In the genomic region with DNA sequence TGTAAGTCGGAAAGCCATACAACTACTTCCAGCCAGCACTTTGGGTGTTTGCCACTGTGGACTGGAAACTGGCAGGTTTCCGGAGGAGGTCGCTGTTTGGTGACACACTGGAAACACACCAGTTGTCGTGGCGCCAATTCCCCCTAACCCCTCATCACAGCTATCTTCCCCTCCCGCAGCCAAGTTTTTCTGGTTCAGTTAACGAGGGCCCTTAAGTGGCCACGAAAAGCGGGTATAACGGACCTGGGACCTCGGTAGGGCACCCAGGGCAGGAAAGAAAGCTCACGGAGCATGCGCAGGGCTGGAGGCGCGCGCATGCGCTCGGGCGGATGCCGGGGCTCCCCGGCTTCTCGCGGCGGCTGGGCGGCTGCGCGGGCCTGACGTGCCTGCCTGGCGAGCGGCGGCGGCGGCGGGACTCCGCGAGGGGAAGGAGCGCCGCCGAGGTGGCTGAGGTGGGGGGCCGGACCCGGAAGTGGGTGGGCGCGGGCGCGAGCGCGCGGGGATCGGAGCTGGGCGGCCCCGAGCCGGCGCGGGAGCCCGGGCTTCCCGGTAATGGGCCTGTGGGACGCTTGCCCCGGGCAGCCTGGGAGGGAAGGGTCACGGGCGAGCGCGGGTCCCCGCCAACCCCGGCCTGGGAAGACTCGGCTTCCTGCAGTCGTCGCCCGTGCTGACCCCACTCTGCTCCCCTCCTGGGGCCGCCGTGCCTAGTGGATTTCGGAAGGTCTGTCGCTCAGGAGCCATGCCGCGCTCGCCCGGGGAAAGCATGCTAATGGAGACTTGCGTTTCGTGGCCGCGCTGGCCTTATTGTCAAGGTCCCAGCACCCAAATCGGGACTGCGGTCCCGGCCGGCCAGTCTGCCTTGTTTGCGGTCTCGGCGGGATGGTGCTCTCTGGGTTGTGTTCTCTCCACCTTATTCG, we compare ENCODE assay signal across 8 mouse cellular contexts. TPM values are rescaled to one million over a fixed set of nuclear protein-coding genes. Genes with fewer than 3 reads are reported as not detected.
DNase-seq lines count a peak whose midpoint lies in the region; ATAC-seq and TF ChIP-seq lines count a peak whose summit lies in the region.

Gene Zbtb41, plus strand, starts transcription at position 414 of the 917 bp plus-strand sequence.

- peak; percentile 98 for ATAC-seq in forebrain, embryonic 16.5 days
- ATAC-seq in lung, embryonic 14.5 days (ENCODE audit: insufficient read depth), result peak; percentile 95

- peak within 1 kb of the TSS; percentile 83 to 94 for H3K4me3 ChIP-seq in ES-E14 (ENCODE audit: insufficient read depth in 1 of 2, low read depth in 1 of 2, low read length in 2 of 2, poor library complexity in 1 of 2, severe bottlenecking in 1 of 2)
- H3K4me3 ChIP-seq in forebrain, embryonic 16.5 days (replicated peaks; ENCODE audit: low read length), result peak within 1 kb of the TSS; percentile 93
- H3K4me3 ChIP-seq in layer of hippocampus, adult 2 months, result peak within 1 kb of the TSS; percentile 91
- peak within 1 kb of the TSS; percentile 88 for H3K4me3 ChIP-seq in lung, embryonic 14.5 days (ENCODE audit: low read depth, low read length)
- H3K4me3 ChIP-seq in olfactory bulb, adult 2 months (ENCODE audit: insufficient read depth, low read depth, low read length), result peak within 1 kb of the TSS; percentile 84
- H3K4me3 ChIP-seq in thymus, adult 2 months (ENCODE audit: control insufficient read depth, insufficient read depth, low read length), result peak within 1 kb of the TSS; percentile 71

- H3K4me2 ChIP-seq in forebrain, embryonic 16.5 days (ENCODE audit: low read length), result peak within 1 kb of the TSS; percentile 75
- H3K4me2 ChIP-seq in lung, embryonic 14.5 days, result peak within 1 kb of the TSS; percentile 66

- intact Hi-C loops in heart, postnatal 36 days (cut with DNase I), result no loop called here

- H3K4me1 ChIP-seq in ES-E14 (ENCODE audit: control insufficient read depth in 2 of 2, insufficient read depth in 2 of 2, low read length in 2 of 2, poor library complexity in 1 of 2), result peaks cover 5 to 9% of the 10 kb centered on the region in 2 experiments; a peak in 2 of 4 replicates
- H3K4me1 ChIP-seq in forebrain, embryonic 16.5 days (replicated peaks; ENCODE audit: control insufficient read depth, insufficient read depth, low read length), result peaks cover 33% of the 10 kb centered on the region
- H3K4me1 ChIP-seq in lung, embryonic 14.5 days (ENCODE audit: insufficient read depth), result peaks cover 13% of the 10 kb centered on the region; the same call in 1 of the 2 replicates
- H3K4me1 ChIP-seq in olfactory bulb, adult 2 months (ENCODE audit: control insufficient read depth, insufficient read depth, low read length), result peaks cover 9% of the 10 kb centered on the region; the same call in 1 of the 2 replicates
- peaks cover 13% of the 10 kb centered on the region for H3K4me1 ChIP-seq in thymus, adult 2 months (replicated peaks; ENCODE audit: control insufficient read depth, insufficient read depth, low read length)

- H3K27me3 ChIP-seq in forebrain, embryonic 16.5 days (replicated peaks; ENCODE audit: control insufficient read depth, insufficient read depth, low read length), result no peaks in the 10 kb centered on the region
- H3K27me3 ChIP-seq in lung, embryonic 14.5 days (ENCODE audit: insufficient read depth, low read length), result no peaks in the 10 kb centered on the region
- H3K27me3 ChIP-seq in thymus, adult 2 months (ENCODE audit: control insufficient read depth, insufficient read depth, low read length), result no peaks in the 10 kb centered on the region

- peak; percentile 75 for TF ChIP-seq CTCF in layer of hippocampus, adult 2 months (conservative IDR thresholded peaks at IDR 0.05)
- peak; percentile 62 for TF ChIP-seq CTCF in lung, embryonic 14.5 days (IDR thresholded peaks at IDR 0.05; ENCODE audit: low read depth)
- TF ChIP-seq CTCF in olfactory bulb, adult 2 months (IDR thresholded peaks at IDR 0.05; ENCODE audit: insufficient read depth, low read depth, low read length), result peak; percentile 72
- peak; percentile 69; the same call in 1 of the 2 replicates for TF ChIP-seq CTCF in thymus, adult 2 months (IDR thresholded peaks at IDR 0.05; ENCODE audit: borderline replicate concordance, control insufficient read depth, extremely low read depth, insufficient read depth, low read length, poor library complexity)

- TF ChIP-seq POLR2A in olfactory bulb, adult 2 months (IDR thresholded peaks at IDR 0.05; ENCODE audit: insufficient read depth, low read depth, low read length), result peak; percentile 91
- TF ChIP-seq POLR2A in thymus, adult 2 months (IDR thresholded peaks at IDR 0.05; ENCODE audit: control insufficient read depth, extremely low read depth, insufficient read depth, low read length, poor library complexity), result peak; percentile 66; the same call in 1 of the 2 replicates

- H3K36me3 ChIP-seq in ES-E14 (ENCODE audit: control insufficient read depth, insufficient read depth, low read length, poor library complexity, severe bottlenecking), result peaks cover 9% of the 10 kb centered on the region
- H3K36me3 ChIP-seq in forebrain, embryonic 16.5 days (ENCODE audit: control insufficient read depth, insufficient read depth), result no peaks in the 10 kb centered on the region
- 0 out of 2 replicates have a peak, but pooled peaks cover 2% of the 10 kb centered on the region for H3K36me3 ChIP-seq in lung, embryonic 14.5 days (ENCODE audit: insufficient read depth)
- no peaks in the 10 kb centered on the region for H3K36me3 ChIP-seq in thymus, adult 2 months (ENCODE audit: control insufficient read depth, insufficient read depth, low read length)

- in situ Hi-C loops in ES-E14 (cut with MboI; ENCODE audit: low sequenced_read_pairs in 2 of 2, unreplicated experiment in 2 of 2), result no loop called here

- peak within 1 kb of the TSS; percentile 94 for H3K9ac ChIP-seq in ES-E14 (ENCODE audit: insufficient read depth, low read depth, low read length, poor library complexity, severe bottlenecking)
- peak within 1 kb of the TSS; percentile 94 for H3K9ac ChIP-seq in forebrain, embryonic 16.5 days (replicated peaks; ENCODE audit: low read depth, low read length)
- peak within 1 kb of the TSS; percentile 89 for H3K9ac ChIP-seq in lung, embryonic 14.5 days

- H3K9me3 ChIP-seq in ES-E14 (ENCODE audit: control insufficient read depth, insufficient read depth, low read depth, low read length), result no peaks in the 10 kb centered on the region
- H3K9me3 ChIP-seq in forebrain, embryonic 16.5 days (ENCODE audit: control insufficient read depth, low read length), result no peaks in the 10 kb centered on the region
- no peaks in the 10 kb centered on the region for H3K9me3 ChIP-seq in lung, embryonic 14.5 days (ENCODE audit: low read depth, low read length)

- peak; percentile 76 for DNase-seq in ES-E14 (ENCODE audit: low read depth, low spot score)
- DNase-seq in cerebellum, adult 11-12 months, result peak; percentile 91
- peak; percentile 89 to 96 for DNase-seq in heart, postnatal 36 days
- peak; percentile 84 to 86 for DNase-seq in layer of hippocampus, adult 2 months (ENCODE audit: low spot score in 2 of 2)
- DNase-seq in lung, embryonic 14.5 days, result peak; percentile 95
- peak; percentile 89 for DNase-seq in thymus, adult 2 months

- WGBS in forebrain, embryonic 16.5 days, result under 1% methylated on average over 75 of the region's 88 CpGs
- under 1% methylated on average over 84 of the region's 88 CpGs for WGBS in lung, embryonic 14.5 days
- under 1% methylated on average over 88 of the region's 88 CpGs for WGBS in olfactory bulb, adult 2 months
- WGBS in thymus, adult 2 months, result under 1% methylated on average over 88 of the region's 88 CpGs

- H3K27ac ChIP-seq in ES-E14 (ENCODE audit: insufficient read depth, low read depth, low read length, poor library complexity, severe bottlenecking), result no peak within 1 kb of the TSS; the same call in 1 of the 2 replicates
- peak within 1 kb of the TSS; percentile 91 for H3K27ac ChIP-seq in forebrain, embryonic 16.5 days (ENCODE audit: low read length)
- peak within 1 kb of the TSS; percentile 95 for H3K27ac ChIP-seq in layer of hippocampus, adult 2 months
- H3K27ac ChIP-seq in lung, embryonic 14.5 days (ENCODE audit: low read depth), result peak within 1 kb of the TSS; percentile 92
- H3K27ac ChIP-seq in olfactory bulb, adult 2 months (ENCODE audit: insufficient read depth, low read depth, low read length), result peak within 1 kb of the TSS; percentile 77
- peak within 1 kb of the TSS; percentile 72 for H3K27ac ChIP-seq in thymus, adult 2 months (ENCODE audit: control insufficient read depth, insufficient read depth, low read length)

TF ChIP-seq in ES-E14, 5 proteins besides CTCF, POLR2A, EP300 and RAD21:
- TF ChIP-seq CHD2 (IDR thresholded peaks at IDR 0.05; ENCODE audit: low read depth, low read length) (no peak), MAFK (IDR thresholded peaks at IDR 0.05; ENCODE audit: insufficient read depth, low read depth, low read length) (no peak), ZNF384 (IDR thresholded peaks at IDR 0.05; ENCODE audit: low read depth, low read length) (no peak), HCFC1 (IDR thresholded peaks at IDR 0.05; ENCODE audit: borderline replicate concordance, insufficient read depth, low read length) (no peak)

RNA-seq across cellular contexts. Expression of gene Zbtb41, which starts in this region (rescaled TPM):
- total RNA-seq in ES-E14 (2012; rRNA removed), result 11.4 and 12.3 TPM in 2 replicates
- 17.3 and 21.7 TPM in 2 replicates for polyA plus RNA-seq in forebrain, embryonic 16.5 days (2015; fragmentation: Nextera tagmentation; extraction: Ambion mirVana)
- 10 to 100 TPM; 22.6 to 23.0 TPM for total RNA-seq in heart, postnatal 36 days (2021)
- total RNA-seq in layer of hippocampus, adult 2 months (2021), result 10 to 100 TPM; 28.3 to 30.9 TPM
- polyA plus RNA-seq in lung, embryonic 14.5 days (2014; fragmentation: Nextera tagmentation; extraction: Ambion mirVana), result 14.4 and 15.7 TPM in 2 replicates
- not detected in 2 replicates for polyA plus RNA-seq in olfactory bulb, adult 2 months (2012; ENCODE audit: insufficient read depth, insufficient read length, low replicate concordance, missing spikeins)
- 4.4 and 4.9 TPM in 2 replicates for polyA plus RNA-seq in thymus, adult 2 months (2012; rRNA removed)
